Mouse (Mus musculus) thymus, adult 2 months (tissue): ENCODE data around the gene Cd86. TPM values are rescaled to one million over a fixed set of nuclear protein-coding genes. Genes with fewer than 3 reads are reported as not detected.

Source experiments
- DNase-seq: peaks from one replicate; pipeline ENCODE4 v3.0.0; 2021
- H3K27ac ChIP-seq: fragments of 200-500 bp; 2 replicates; pipeline ENCODE4 v1.5.1; 2012; ENCODE audit warnings: low read length, control low read depth; ENCODE audit not compliant: control insufficient read depth, insufficient read depth
- H3K27me3 ChIP-seq: fragments of 200-500 bp; 2 replicates; pipeline ENCODE4 v1.6.1; 2012; ENCODE audit warnings: mild to moderate bottlenecking, low read length, moderate library complexity, mixed read lengths; ENCODE audit not compliant: control insufficient read depth, insufficient read depth
- H3K36me3 ChIP-seq: fragments of 200-500 bp; 2 replicates; pipeline ENCODE4 v1.6.1; 2012; ENCODE audit warnings: mild to moderate bottlenecking, low read length, moderate library complexity; ENCODE audit not compliant: control insufficient read depth, insufficient read depth
- H3K4me1 ChIP-seq: fragments of 200-500 bp; replicated peaks from 2 replicates; pipeline ENCODE4 v1.6.1; 2012; ENCODE audit warnings: low read length; ENCODE audit not compliant: control insufficient read depth, insufficient read depth
- H3K4me3 ChIP-seq: fragments of 200-500 bp; 2 replicates; pipeline ENCODE4 v1.5.1; 2012; ENCODE audit warnings: mild to moderate bottlenecking, low read length, control low read depth, moderate library complexity; ENCODE audit not compliant: control insufficient read depth, insufficient read depth
- CTCF ChIP-seq: fragments of 200-500 bp; IDR thresholded peaks from 2 replicates; pipeline ENCODE4 v1.5.1; 2012; ENCODE audit warnings: mild to moderate bottlenecking, control low read depth, low read length, moderate library complexity, borderline replicate concordance; ENCODE audit not compliant: control insufficient read depth, poor library complexity, insufficient read depth; ENCODE audit errors: extremely low read depth
- POLR2A ChIP-seq: fragments of 200-500 bp; IDR thresholded peaks from 2 replicates; pipeline ENCODE4 v1.6.1; 2012; ENCODE audit warnings: mild to moderate bottlenecking, low read length, control low read depth, moderate library complexity; ENCODE audit not compliant: control insufficient read depth, poor library complexity, insufficient read depth; ENCODE audit errors: extremely low read depth
- WGBS: fragments of 180-500 bp; shearing (Covaris S2); methylation state at CpG from one replicate; pipeline ENCODE4 v1.1.7; 2018; 5-methylcytosine and 5-hydroxymethylcytosine counted together
- polyA plus RNA-seq: library from polyadenylated mRNA; depleted of rRNA; stranded (reverse); fragments of >200 nt; gene quantifications from 2 replicates; pipeline ENCODE4 v1.2.3, GENCODE M21; 2012

Cd86 gene
- polyA plus RNA-seq, 1 experiment: 15.3 TPM

DNA sequence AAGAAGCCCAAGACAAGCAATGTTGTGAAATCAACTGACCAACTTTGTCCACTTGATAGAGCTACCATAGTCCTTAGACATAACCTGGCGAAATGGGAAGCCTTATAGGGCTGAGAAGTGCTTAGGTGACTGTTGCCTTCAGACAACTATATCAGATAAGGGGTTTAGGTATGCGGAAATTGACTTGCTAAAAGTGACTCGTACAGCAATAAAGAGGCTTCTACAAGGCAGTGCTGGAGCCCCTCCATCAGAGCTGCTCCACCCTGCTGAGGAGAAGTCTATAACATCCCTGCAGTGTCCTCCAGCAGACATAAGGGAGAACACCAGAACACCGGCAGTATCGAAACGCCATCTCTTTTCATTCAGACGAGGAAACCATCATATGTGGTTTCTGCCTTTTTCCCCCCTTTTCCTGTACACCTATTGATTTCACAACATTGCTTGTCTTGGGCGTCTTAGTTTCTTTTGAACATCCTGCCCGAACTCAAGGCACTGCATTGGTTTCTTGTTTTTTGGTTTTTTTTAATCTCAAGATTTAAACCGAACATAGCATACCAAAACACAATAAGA, 652 bp upstream of the Cd86 start:
- WGBS: 10% methylated on average over 10 of the region's 10 CpGs
- no peaks in the 10 kb centered on the region for H3K36me3 ChIP-seq

GRCm38 (mm10) chr16:36663484-36663883, 2.4 kb downstream of the Cd86 start:
- no peak for DNase-seq
- no peaks in the 10 kb centered on the region for H3K27me3 ChIP-seq
- WGBS: 86% methylated on average over 5 of the region's 5 CpGs
- no peak overlapping the region for H3K27ac ChIP-seq
- H3K36me3 ChIP-seq: no peaks in the 10 kb centered on the region
- peaks cover 6% of the 10 kb centered on the region; the same call in 1 of the 2 replicates for H3K4me1 ChIP-seq
- H3K4me3 ChIP-seq: no peak overlapping the region
- TF ChIP-seq CTCF: no peak
- no peak for TF ChIP-seq POLR2A

More for the DNA sequence above, 652 bp upstream of the Cd86 start:
- Histone ChIP-seq H3K27ac (0 out of 2 replicates have a peak overlapping the region, but pooled peaks have one; percentile 47), H3K4me3 (no peak overlapping the region), H3K4me1 (peaks cover 6% of the 10 kb centered on the region; the same call in 1 of the 2 replicates), H3K27me3 (no peaks in the 10 kb centered on the region)
- TF ChIP-seq CTCF: no peak
- TF ChIP-seq POLR2A: no peak
- DNase-seq: no peak

GRCm38 (mm10) chr16:36661330-36661729, 4.6 kb downstream of the Cd86 start:
- 0 out of 2 replicates have a peak, but pooled peaks cover 2% of the 10 kb centered on the region for H3K4me1 ChIP-seq
- 91% methylated on average over 10 of the region's 10 CpGs for WGBS
- H3K4me3 ChIP-seq: no peak overlapping the region
- H3K36me3 ChIP-seq: no peaks in the 10 kb centered on the region
- H3K27ac ChIP-seq: no peak overlapping the region
- no peak for TF ChIP-seq CTCF
- no peak for TF ChIP-seq POLR2A
- DNase-seq: no peak
- no peaks in the 10 kb centered on the region for H3K27me3 ChIP-seq

DNA sequence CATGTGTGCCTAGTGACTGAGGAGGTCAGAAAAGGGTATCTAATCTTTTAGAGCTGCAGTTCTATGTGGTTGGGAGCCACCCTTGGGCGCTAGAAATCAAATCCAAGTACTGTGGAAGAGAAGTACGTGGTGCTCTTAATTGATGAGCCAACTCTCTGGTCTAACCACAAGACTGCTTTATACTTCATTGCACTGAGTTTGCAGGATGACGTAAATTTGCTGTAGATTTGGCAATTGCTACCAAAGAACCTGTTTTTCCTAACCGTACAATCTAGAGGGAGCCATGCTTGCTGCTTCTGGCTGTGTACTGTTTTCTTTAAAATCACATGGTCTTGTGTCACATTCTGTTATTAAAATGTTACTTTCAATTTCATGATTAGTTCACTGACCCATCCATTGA, 10.0 kb downstream of the Cd86 start:
- H3K4me3 ChIP-seq: no peak overlapping the region
- TF ChIP-seq CTCF: no peak
- H3K4me1 ChIP-seq: no peaks in the 10 kb centered on the region
- H3K27ac ChIP-seq: no peak overlapping the region
- 65% methylated on average over 4 of the region's 4 CpGs for WGBS
- no peaks in the 10 kb centered on the region for H3K36me3 ChIP-seq
- DNase-seq: no peak
- no peaks in the 10 kb centered on the region for H3K27me3 ChIP-seq

DNA sequence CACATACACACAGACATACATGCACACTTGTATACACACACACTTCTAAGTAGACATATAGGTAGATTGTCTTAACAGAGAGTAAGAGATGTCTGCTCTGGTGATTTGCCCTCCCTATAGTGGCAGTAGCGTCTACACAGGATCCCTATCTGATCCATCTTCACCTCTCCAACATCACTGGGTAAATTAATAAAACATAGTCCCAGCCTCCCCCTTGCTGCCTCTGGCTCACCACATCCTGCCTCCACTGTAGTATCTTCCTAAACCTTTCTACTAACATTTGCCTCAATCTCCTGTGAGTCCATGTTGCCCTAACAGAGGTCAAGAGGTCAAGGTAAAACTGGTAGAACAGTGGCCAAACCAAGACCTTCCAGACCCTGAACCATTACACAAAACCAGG, 10.7 kb downstream of the Cd86 start:
- H3K27me3 ChIP-seq: no peaks in the 10 kb centered on the region
- DNase-seq: no peak
- TF ChIP-seq CTCF: no peak
- no peak for TF ChIP-seq POLR2A
- no peak overlapping the region for H3K27ac ChIP-seq
- H3K4me3 ChIP-seq: no peak overlapping the region
- 82% methylated on average over 1 of the region's 1 CpGs for WGBS
- H3K4me1 ChIP-seq: no peaks in the 10 kb centered on the region
- no peaks in the 10 kb centered on the region for H3K36me3 ChIP-seq

DNA sequence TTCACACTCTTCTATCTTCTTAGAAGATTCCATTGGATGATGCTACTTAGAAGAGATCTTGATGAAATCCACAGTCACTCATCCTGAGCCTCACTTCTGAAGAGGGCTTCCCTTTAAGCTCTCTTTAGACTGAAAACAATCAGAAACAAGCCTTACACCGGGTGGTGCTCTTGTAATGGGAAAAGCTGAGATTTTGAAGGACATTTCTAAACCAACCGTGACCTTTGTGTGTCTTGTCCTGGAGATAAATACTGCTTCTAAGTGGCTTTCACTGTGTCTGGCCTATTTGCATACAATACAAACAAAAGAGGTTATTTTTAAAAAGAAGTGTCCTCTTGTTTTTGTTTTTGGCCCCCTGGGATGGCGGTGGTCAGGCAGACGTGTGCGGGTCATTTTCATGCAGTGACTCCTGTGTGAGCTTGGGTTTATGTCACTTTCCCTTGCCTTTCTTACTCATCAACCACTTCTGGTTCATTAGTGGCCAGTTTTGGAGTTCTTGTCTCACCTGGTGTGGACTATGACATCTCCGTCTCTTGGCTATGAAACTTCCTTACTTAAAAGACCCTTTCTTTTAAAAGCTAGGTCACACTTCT, 14.6 kb downstream of the Cd86 start:
- TF ChIP-seq POLR2A (no peak), CTCF (no peak)
- no peaks in the 10 kb centered on the region for H3K36me3 ChIP-seq
- no peaks in the 10 kb centered on the region for H3K4me1 ChIP-seq
- 91% methylated on average over 6 of the region's 6 CpGs for WGBS
- no peaks in the 10 kb centered on the region for H3K27me3 ChIP-seq
- no peak overlapping the region for H3K4me3 ChIP-seq
- no peak for DNase-seq
- H3K27ac ChIP-seq: no peak overlapping the region
